Mouse (Mus musculus) intestine, embryonic 14.5 days (tissue): ENCODE measurements at regions not wholly inside any gene's neighbourhood (a gene's known extent, or its start where the extent isn't known, plus 50 kb on each side); places are given as distances from the start of the nearest gene placed in this dataset.

ENCODE experiments used
- ATAC-seq: fragments of 200-750 bp; cut with Nextera tagmentation; replicated peaks from 2 replicates; pipeline ENCODE4 v1.8.0; 2017; ENCODE audit warnings: low read depth, moderate number of reproducible peaks, moderate TSS enrichment, moderate library complexity; ENCODE audit not compliant: low FRiP score, low TSS enrichment
- DNase-seq: peaks from one replicate; pipeline ENCODE4 v3.0.0-alpha.2; 2018; ENCODE audit warnings: low spot score
- H3K27ac ChIP-seq: fragments of 300-500 bp; sonication (generic); 2 replicates; pipeline ENCODE4 v1.5.1; 2014; ENCODE audit warnings: low read depth, mild to moderate bottlenecking, control low read depth
- H3K27me3 ChIP-seq: fragments of 300-500 bp; sonication (generic); replicated peaks from 2 replicates; pipeline ENCODE4 v1.6.1; 2014; ENCODE audit warnings: low read length, control low read depth; ENCODE audit not compliant: control insufficient read depth, insufficient read depth
- H3K36me3 ChIP-seq: fragments of 300-500 bp; sonication (generic); 2 replicates; pipeline ENCODE4 v1.6.1; 2014; ENCODE audit warnings: low read length, control low read depth; ENCODE audit not compliant: control insufficient read depth, insufficient read depth
- H3K4me1 ChIP-seq: fragments of 300-500 bp; sonication (generic); replicated peaks from 2 replicates; pipeline ENCODE4 v1.6.1; 2014; ENCODE audit warnings: low read length, control low read depth, mixed read lengths; ENCODE audit not compliant: control insufficient read depth, insufficient read depth
- H3K4me2 ChIP-seq: fragments of 300-500 bp; sonication (generic); 2 replicates; pipeline ENCODE4 v1.6.1; 2014; ENCODE audit warnings: low read length
- H3K4me3 ChIP-seq: fragments of 300-500 bp; sonication (generic); 2 replicates; pipeline ENCODE4 v1.5.1; 2014; ENCODE audit warnings: low read depth, low read length, control low read depth, mixed read lengths
- H3K9ac ChIP-seq: fragments of 300-500 bp; sonication (generic); 2 replicates; pipeline ENCODE4 v1.6.1; 2014; ENCODE audit warnings: mild to moderate bottlenecking, low read length
- H3K9me3 ChIP-seq: fragments of 300-500 bp; sonication (generic); 2 replicates; pipeline ENCODE4 v1.6.1; 2016; ENCODE audit warnings: low read length, control low read depth; ENCODE audit not compliant: control insufficient read depth
- WGBS: fragments of 180-500 bp; shearing (Covaris S2); extraction: QIAGEN DNeasy Blood & Tissue Kit; methylation state at CpG from one replicate; pipeline ENCODE4 v1.1.7; 2014; 5-methylcytosine and 5-hydroxymethylcytosine counted together

DNA sequence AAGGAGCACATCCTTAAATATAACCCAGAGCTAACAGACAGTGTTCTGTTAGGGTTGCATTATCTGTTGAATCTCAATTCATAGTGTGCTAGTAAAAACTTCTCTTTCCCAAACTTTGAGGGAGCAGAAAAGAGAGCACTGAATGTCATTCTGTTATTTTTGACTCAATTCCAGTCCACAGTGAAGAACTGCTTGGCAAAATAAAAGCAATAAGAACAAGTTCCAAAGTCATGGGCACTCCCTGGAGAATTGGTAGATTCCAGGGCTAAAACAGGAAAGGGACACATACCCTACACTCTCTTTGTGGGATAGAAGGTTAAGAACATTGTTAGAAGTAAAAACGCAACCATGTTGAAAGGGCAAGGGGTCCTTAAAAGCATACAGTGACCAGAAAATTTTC is 253.6 kb upstream of the Zpld1 start:
- WGBS = 97% methylated on average over 1 of the region's 1 CpGs
- Histone ChIP-seq H3K4me1 (peaks cover 7% of the 10 kb centered on the region; the same call in 1 of the 2 replicates), H3K36me3 (no peaks in the 10 kb centered on the region), H3K9me3 (no peaks in the 10 kb centered on the region), H3K27ac (no peak overlapping the region), H3K4me2 (no peak overlapping the region), H3K9ac (no peak overlapping the region), H3K4me3 (no peak overlapping the region), H3K27me3 (no peaks in the 10 kb centered on the region)
- no peak for ATAC-seq
- DNase-seq = no peak

DNA sequence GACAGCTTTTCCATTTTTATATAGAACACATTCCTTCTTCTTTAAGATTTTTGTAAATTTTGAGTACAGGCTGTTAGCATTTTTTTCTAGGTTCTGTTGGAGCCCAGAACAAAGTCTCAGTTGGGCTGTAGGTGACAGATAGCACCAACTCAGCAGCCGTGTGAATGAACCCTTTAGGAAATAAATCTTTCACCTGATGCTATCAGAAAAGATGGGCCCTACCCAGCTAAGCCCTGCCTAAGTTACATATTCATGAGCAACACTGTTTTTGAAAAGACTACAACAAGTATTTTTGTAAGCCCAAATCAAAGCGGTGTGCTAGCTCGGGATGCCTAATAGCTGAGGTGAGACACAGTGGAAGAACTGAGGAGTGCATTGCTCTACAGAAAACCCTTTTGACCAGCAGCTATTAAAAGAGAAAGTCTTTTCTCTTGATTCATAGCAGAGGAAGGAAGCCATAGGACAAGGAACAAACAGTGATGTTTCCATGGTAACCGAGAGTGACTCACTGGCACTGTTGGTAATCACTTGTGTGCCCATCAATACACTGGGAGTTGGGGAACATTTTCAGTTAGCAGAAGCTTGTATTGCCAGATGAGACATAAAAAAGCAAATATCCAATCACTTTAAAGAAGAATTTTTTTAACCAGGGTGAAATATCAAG is 253.0 kb upstream of the Zpld1 start:
- H3K9ac ChIP-seq = no peak overlapping the region
- no peak overlapping the region for H3K4me2 ChIP-seq
- ATAC-seq (no peak), DNase-seq (no peak)
- H3K9me3 ChIP-seq = no peaks in the 10 kb centered on the region
- no peak overlapping the region for H3K4me3 ChIP-seq
- H3K4me1 ChIP-seq = peaks cover 3% of the 10 kb centered on the region; the same call in 1 of the 2 replicates
- H3K27ac ChIP-seq = no peak overlapping the region
- H3K36me3 ChIP-seq = no peaks in the 10 kb centered on the region
- H3K27me3 ChIP-seq = no peaks in the 10 kb centered on the region
- WGBS = 79% methylated on average over 4 of the region's 4 CpGs

DNA sequence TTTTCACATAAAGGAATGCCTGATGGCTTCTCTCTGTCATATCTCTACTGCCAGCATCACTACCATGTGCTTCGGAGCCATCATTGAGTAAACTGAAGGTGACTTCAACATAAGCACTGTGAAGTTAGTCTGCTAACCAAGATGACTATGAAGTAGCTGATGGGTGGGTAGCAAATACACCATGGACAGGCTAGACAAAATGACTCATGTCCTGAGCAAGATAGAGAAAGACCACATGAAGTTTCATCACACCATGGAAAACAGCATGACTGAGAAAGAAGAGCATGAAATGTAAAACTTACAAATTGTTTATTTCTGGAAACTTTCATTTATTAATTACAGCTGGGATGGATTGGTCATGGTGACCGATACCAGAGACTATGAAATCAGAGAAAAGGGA is 249.3 kb upstream of the Zpld1 start:
- DNase-seq (no peak), ATAC-seq (no peak)
- H3K4me3 ChIP-seq = no peak overlapping the region
- H3K4me2 ChIP-seq = no peak overlapping the region
- H3K9me3 ChIP-seq = no peaks in the 10 kb centered on the region
- no peaks in the 10 kb centered on the region for H3K36me3 ChIP-seq
- H3K27ac ChIP-seq = no peak overlapping the region
- H3K27me3 ChIP-seq = no peaks in the 10 kb centered on the region
- 94% methylated on average over 2 of the region's 2 CpGs for WGBS
- H3K9ac ChIP-seq = no peak overlapping the region
- no peaks in the 10 kb centered on the region for H3K4me1 ChIP-seq

DNA sequence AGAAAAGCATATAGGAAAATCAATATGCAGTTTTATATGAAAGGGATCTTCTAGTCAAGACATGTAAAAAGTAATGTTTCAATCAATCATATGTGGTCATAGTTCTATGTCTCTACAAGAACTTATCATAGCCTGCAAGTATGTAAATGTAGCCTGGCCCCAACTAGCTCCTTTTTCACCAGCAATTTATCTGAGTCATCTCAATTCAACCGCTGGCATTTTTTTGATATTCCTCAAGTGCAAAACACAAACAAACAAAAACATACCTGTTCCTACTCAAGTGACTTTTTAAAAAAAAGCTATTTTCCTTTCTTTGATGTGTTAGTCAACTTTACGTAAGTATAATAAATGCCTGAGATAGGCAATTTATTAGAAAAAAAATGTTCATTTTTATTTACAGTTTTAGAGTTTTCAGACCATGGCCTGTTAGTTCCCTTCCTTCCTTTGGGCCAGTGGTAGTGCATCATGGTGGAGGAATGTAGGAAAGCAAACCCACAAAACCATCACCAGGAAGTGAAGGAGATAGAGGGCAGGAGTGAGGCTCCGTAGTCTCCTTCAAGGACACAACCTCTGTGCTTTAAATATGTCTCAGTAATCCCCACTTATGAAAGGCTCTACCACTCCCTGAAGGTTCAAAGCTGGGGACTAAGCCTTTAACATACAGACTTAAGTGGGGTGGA is 242.7 kb upstream of the Zpld1 start:
- Histone ChIP-seq H3K9ac (no peak overlapping the region), H3K27me3 (no peaks in the 10 kb centered on the region), H3K4me1 (no peaks in the 10 kb centered on the region), H3K4me2 (no peak overlapping the region), H3K4me3 (no peak overlapping the region), H3K9me3 (no peaks in the 10 kb centered on the region), H3K27ac (no peak overlapping the region), H3K36me3 (no peaks in the 10 kb centered on the region)
- 85% methylated on average over 3 of the region's 3 CpGs for WGBS
- DNase-seq = no peak
- ATAC-seq = no peak

DNA sequence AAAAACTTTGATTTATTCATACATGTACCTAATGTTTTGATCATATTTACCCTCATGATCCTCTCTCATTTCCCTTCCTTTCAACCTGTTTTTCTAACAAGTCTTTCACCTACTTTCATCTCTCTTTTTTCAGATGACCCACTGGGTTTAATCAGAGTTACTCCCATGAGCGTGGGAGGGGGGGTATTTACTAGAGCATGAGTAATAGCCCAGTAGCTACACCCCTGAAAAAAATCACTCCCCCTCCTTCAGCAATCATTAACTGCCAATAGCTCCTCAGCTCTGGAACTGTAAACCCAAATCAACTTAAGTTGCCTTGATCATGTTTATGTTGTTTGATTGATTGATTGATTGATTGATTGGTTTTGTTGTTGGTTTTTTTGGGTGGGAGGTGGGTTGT is 241.4 kb upstream of the Zpld1 start:
- Histone ChIP-seq H3K9ac (no peak overlapping the region), H3K27ac (no peak overlapping the region), H3K9me3 (no peaks in the 10 kb centered on the region), H3K4me3 (no peak overlapping the region), H3K4me2 (no peak overlapping the region), H3K27me3 (no peaks in the 10 kb centered on the region), H3K36me3 (no peaks in the 10 kb centered on the region), H3K4me1 (no peaks in the 10 kb centered on the region)
- 78% methylated on average over 1 of the region's 1 CpGs for WGBS
- DNase-seq (no peak), ATAC-seq (0 out of 2 replicates have a peak, but pooled peaks have one; percentile 23)

DNA sequence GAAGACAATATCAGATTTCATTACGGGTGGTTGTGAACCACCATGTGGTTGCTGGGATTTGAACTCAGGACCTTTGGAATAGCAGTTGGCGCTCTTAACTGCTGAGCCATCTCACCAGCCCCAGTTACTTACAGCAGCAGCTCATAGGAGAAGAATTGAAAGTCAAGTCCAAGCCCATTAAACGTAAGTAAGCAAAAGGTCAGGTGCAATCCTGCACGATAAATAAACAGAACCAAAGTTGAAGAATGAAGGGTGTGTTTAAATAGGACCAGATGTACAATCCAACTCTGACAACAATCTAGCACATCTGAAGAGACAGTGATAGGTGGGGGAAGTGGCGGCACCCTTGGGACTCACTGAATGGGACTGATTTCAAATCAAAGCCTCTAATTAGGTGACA is 239.8 kb upstream of the Zpld1 start:
- no peaks in the 10 kb centered on the region for H3K9me3 ChIP-seq
- H3K27me3 ChIP-seq = no peaks in the 10 kb centered on the region
- no peak for ATAC-seq
- no peak overlapping the region for H3K4me2 ChIP-seq
- no peaks in the 10 kb centered on the region for H3K4me1 ChIP-seq
- H3K36me3 ChIP-seq = no peaks in the 10 kb centered on the region
- no peak overlapping the region for H3K27ac ChIP-seq
- no peak overlapping the region for H3K9ac ChIP-seq
- WGBS = 83% methylated on average over 5 of the region's 5 CpGs
- no peak overlapping the region for H3K4me3 ChIP-seq
- no peak for DNase-seq

DNA sequence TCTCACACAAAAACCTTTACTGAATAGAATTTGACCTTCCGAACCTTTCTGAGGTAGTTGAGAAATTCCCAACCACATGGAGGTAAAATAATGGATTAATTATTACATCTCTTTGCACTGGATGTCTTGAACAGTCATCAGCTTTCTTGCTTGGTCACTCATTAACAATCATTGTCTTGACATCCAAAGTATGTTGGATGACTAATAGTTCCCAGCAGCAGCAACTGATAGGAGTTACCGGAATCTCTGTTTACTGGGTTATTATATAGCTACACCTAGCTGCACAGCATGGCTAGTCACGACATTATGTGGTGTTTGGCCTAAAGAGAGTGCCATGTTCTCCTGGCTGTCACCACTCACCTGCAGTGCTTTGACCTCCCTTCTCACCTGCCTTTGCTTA is 234.9 kb upstream of the Zpld1 start:
- H3K27ac ChIP-seq = no peak overlapping the region
- no peaks in the 10 kb centered on the region for H3K4me1 ChIP-seq
- no peaks in the 10 kb centered on the region for H3K9me3 ChIP-seq
- DNase-seq (no peak), ATAC-seq (peak; percentile 60; the same call in 1 of the 2 replicates)
- no peak overlapping the region for H3K4me3 ChIP-seq
- no peaks in the 10 kb centered on the region for H3K27me3 ChIP-seq
- H3K36me3 ChIP-seq = no peaks in the 10 kb centered on the region
- no peak overlapping the region for H3K9ac ChIP-seq
- 71% methylated on average over 3 of the region's 3 CpGs for WGBS
- no peak overlapping the region for H3K4me2 ChIP-seq

DNA sequence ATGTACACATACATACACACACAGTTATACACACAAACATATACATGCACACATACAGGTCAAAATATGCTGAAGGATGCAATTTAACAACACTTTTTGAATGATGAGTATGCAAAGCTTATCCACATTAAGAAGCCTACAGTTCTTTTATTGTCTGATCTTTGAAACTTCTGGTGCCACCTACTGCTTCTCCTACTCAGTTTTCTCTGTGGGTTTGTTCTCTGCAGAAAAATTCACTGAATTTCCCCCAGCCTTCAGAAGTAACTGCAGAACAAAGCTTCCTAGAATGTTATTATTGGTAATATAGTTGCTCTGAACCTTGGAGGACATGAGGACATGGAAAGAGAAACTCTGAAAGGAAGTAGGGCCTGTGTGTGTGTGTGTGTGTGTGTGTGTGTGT is 233.1 kb upstream of the Zpld1 start:
- Histone ChIP-seq H3K9ac (no peak overlapping the region), H3K4me3 (no peak overlapping the region), H3K4me1 (0 out of 2 replicates have a peak, but pooled peaks cover 3% of the 10 kb centered on the region), H3K27me3 (no peaks in the 10 kb centered on the region), H3K4me2 (no peak overlapping the region), H3K9me3 (no peaks in the 10 kb centered on the region), H3K36me3 (no peaks in the 10 kb centered on the region), H3K27ac (no peak overlapping the region)
- ATAC-seq (no peak), DNase-seq (no peak)

DNA sequence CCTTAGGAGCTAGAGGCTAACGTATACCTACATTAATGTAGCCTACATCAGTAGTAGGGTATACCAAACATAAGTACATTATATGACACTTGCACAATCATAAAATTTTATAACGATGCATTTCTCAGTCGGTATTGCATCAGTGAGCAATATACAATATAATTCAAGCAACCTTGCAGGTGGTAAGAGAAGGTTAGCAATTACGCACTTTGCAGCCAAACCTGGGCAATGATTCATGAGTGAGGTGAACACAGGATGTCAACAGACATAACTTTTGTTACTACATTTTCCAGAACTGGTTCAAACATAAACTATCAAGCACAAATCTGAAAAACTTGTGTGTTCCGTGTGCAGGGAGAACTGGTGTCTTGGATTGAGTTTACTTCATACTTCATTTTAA is 229.9 kb upstream of the Zpld1 start:
- no peak overlapping the region for H3K27ac ChIP-seq
- no peaks in the 10 kb centered on the region for H3K9me3 ChIP-seq
- H3K4me2 ChIP-seq = no peak overlapping the region
- no peak overlapping the region for H3K4me3 ChIP-seq
- DNase-seq (no peak), ATAC-seq (no peak)
- H3K27me3 ChIP-seq = no peaks in the 10 kb centered on the region
- H3K4me1 ChIP-seq = 0 out of 2 replicates have a peak, but pooled peaks cover 3% of the 10 kb centered on the region
- H3K36me3 ChIP-seq = no peaks in the 10 kb centered on the region
- no peak overlapping the region for H3K9ac ChIP-seq
- WGBS = 62% methylated on average over 5 of the region's 5 CpGs
